Mouse (Mus musculus) midbrain, embryonic 15.5 days (tissue): ENCODE data around the gene Vnn3. TPM values are rescaled to one million over a fixed set of nuclear protein-coding genes. Genes with fewer than 3 reads are reported as not detected.

Experiments used
- ATAC-seq: fragments of 200-750 bp; cut with Nextera tagmentation; replicated peaks from 2 replicates; pipeline ENCODE4 v1.8.0; 2017; ENCODE audit warnings: moderate TSS enrichment
- H3K27ac ChIP-seq: fragments of 300-500 bp; sonication (generic); 2 replicates; pipeline ENCODE4 v1.5.1; 2015; ENCODE audit warnings: mild to moderate bottlenecking, inconsistent platforms
- H3K27me3 ChIP-seq: fragments of 300-500 bp; sonication (generic); replicated peaks from 2 replicates; pipeline ENCODE4 v1.6.1; 2015; ENCODE audit warnings: inconsistent platforms
- H3K36me3 ChIP-seq: fragments of 300-500 bp; sonication (generic); replicated peaks from 2 replicates; pipeline ENCODE4 v1.6.1; 2015; ENCODE audit warnings: inconsistent platforms
- H3K4me1 ChIP-seq: fragments of 300-500 bp; sonication (generic); 2 replicates; pipeline ENCODE4 v1.6.1; 2015; ENCODE audit warnings: inconsistent platforms
- H3K4me2 ChIP-seq: fragments of 300-500 bp; sonication (generic); 2 replicates; pipeline ENCODE4 v1.6.1; 2015; ENCODE audit warnings: inconsistent platforms, mild to moderate bottlenecking, moderate library complexity
- H3K4me3 ChIP-seq: fragments of 300-500 bp; sonication (generic); 2 replicates; pipeline ENCODE4 v1.5.1; 2015; ENCODE audit warnings: mild to moderate bottlenecking, inconsistent platforms
- H3K9ac ChIP-seq: fragments of 300-500 bp; sonication (generic); 2 replicates; pipeline ENCODE4 v1.6.1; 2015; ENCODE audit warnings: mild to moderate bottlenecking, inconsistent platforms
- H3K9me3 ChIP-seq: fragments of 300-500 bp; sonication (generic); 2 replicates; pipeline ENCODE4 v1.6.1; 2016; ENCODE audit warnings: inconsistent platforms
- WGBS: fragments of 180-500 bp; shearing (Covaris S2); methylation state at CpG from one replicate; pipeline ENCODE4 v1.1.7; 2015; ENCODE audit warnings: mixed read lengths; 5-methylcytosine and 5-hydroxymethylcytosine counted together
- polyA plus RNA-seq: library from polyadenylated mRNA; unstranded; fragments of >200 nt; fragmentation: Nextera tagmentation; extraction: Ambion mirVana; gene quantifications from 2 replicates; pipeline ENCODE4 v1.2.1, GENCODE M21; 2015

Gene Vnn3
- polyA plus RNA-seq, 1 experiment from 2014 or later = not detected

GRCm38 (mm10) chr10:23901119-23901518, 49.9 kb downstream of the Vnn3 start:
- Histone ChIP-seq H3K4me2 (no peak overlapping the region), H3K36me3 (no peaks in the 10 kb centered on the region), H3K9ac (no peak overlapping the region), H3K4me1 (no peaks in the 10 kb centered on the region), H3K4me3 (no peak overlapping the region), H3K27me3 (no peaks in the 10 kb centered on the region), H3K27ac (no peak overlapping the region), H3K9me3 (no peaks in the 10 kb centered on the region)
- WGBS = 16% methylated on average over 3 of the region's 3 CpGs
- ATAC-seq = no peak

DNA sequence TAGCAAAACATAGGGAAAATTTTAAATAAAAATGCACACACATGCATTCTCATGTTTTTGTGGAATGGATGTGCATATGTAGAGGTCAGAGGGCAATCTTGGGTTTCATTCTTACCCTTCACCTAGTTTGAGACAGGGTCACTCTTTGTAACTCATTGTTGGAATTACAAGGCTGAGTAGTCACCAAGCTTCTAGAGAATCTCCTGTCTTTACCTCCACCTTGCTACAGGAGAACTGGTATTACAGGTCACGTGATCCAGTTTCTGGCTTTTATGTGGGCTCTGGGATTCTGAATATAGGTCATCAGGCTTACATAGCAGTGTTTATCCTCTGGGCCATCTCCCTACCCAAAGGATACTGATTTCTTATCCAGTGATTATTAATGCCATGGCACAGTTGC, 54.4 kb downstream of the Vnn3 start:
- no peak overlapping the region for H3K4me2 ChIP-seq
- H3K27me3 ChIP-seq = no peaks in the 10 kb centered on the region
- H3K4me1 ChIP-seq = no peaks in the 10 kb centered on the region
- H3K4me3 ChIP-seq = no peak overlapping the region
- H3K9me3 ChIP-seq = no peaks in the 10 kb centered on the region
- WGBS = 90% methylated on average over 1 of the region's 1 CpGs
- no peak overlapping the region for H3K9ac ChIP-seq
- no peaks in the 10 kb centered on the region for H3K36me3 ChIP-seq
- no peak overlapping the region for H3K27ac ChIP-seq
- ATAC-seq = no peak

Other genes starting within 250 kb of the Vnn3 start
- 84.7 and 98.7 TPM in 2 replicates for gene Rps12, start 64.2 kb upstream of the Vnn3 start, polyA plus RNA-seq
- gene Slc18b1, start 54.5 kb upstream of the Vnn3 start, polyA plus RNA-seq = 15.4 and 16.6 TPM in 2 replicates
- gene Vnn1, start 43.2 kb downstream of the Vnn3 start, polyA plus RNA-seq = 0.31 and 0.68 TPM in 2 replicates
- not detected in 2 replicates for gene Taar1, start 68.9 kb downstream of the Vnn3 start, polyA plus RNA-seq
- 0.17 TPM in 2 replicates for gene Taar2, start 87.1 kb downstream of the Vnn3 start, polyA plus RNA-seq
- gene Taar3, start 98.1 kb downstream of the Vnn3 start, polyA plus RNA-seq = not detected in 2 replicates
- gene Taar4, start 109.0 kb downstream of the Vnn3 start, polyA plus RNA-seq = not detected in 2 replicates
- not detected in 2 replicates for gene Taar5, start 119.2 kb downstream of the Vnn3 start, polyA plus RNA-seq
- not detected in 2 replicates for gene Taar6, start 134.2 kb downstream of the Vnn3 start, polyA plus RNA-seq
- not detected in 2 replicates for gene Taar7a, start 142.0 kb downstream of the Vnn3 start, polyA plus RNA-seq
- gene Taar7b, start 148.5 kb downstream of the Vnn3 start, polyA plus RNA-seq = not detected in 2 replicates
- not detected in 2 replicates for gene Taar7d, start 175.8 kb downstream of the Vnn3 start, polyA plus RNA-seq
- gene Taar7e, start 186.2 kb downstream of the Vnn3 start, polyA plus RNA-seq = not detected in 2 replicates
- gene Taar7f, start 198.0 kb downstream of the Vnn3 start, polyA plus RNA-seq = not detected in 2 replicates
- not detected in 2 replicates for gene Taar8a, start 225.0 kb downstream of the Vnn3 start, polyA plus RNA-seq
- not detected in 2 replicates for gene Taar8b, start 240.8 kb downstream of the Vnn3 start, polyA plus RNA-seq